Mouse (Mus musculus): Measurements from ENCODE around the gene Pik3ca. TPM values are rescaled to one million over a fixed set of nuclear protein-coding genes. Genes with fewer than 3 reads are reported as not detected.

The Pik3ca gene
- polyA plus RNA-seq, 1 experiment = 2.1 TPM

DNA sequence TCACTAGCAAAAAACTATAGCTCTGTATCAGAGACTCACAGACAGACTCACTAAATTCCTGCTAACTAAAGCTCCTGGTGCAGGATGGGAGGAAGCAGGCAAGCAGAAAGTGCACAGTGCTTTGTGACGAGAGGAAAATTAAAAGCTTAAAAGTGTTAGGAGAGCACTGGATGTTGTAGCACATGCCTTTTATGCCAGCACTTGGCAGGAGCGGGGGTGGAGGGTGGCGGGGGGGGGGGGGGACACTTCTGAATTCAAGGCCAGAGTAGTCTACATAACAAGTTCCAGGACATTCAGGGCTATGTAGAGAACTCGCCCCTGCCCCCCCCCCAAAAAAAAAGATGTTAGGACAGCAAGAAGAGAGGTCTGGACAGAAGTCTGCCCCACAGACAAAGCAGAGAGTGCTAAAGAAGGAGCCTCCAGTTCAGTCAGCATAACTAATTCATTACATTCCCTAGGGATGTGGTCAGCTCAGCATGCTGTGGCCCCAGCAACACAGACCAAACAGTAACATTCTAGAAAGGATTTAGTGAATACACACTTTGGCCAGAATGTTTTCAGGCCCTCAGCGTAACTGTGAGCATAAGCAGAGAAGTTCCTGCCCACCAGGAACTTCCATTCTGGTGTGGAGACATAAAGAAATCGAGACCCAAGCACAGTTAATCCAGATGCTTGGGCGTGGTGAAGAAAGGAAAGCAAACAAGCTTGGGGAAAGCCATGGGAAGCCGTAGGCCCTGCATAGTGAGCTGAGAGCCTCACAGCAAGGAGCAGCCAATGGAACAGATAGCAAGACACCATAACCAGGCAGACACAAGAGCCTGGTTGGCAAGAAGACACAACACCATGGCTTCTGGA lies 98.6 kb downstream of the Pik3ca start:
- no peak overlapping the region for H3K4me3 ChIP-seq (ENCODE audit: low read depth, low read length)
- H3K4me1 ChIP-seq (ENCODE audit: control insufficient read depth, insufficient read depth, insufficient read length, low read length) = no peaks in the 10 kb centered on the region
- peak overlapping the region; percentile 33; the same call in 1 of the 2 replicates for H3K27ac ChIP-seq (ENCODE audit: insufficient read depth, low read depth, low read length)
- no peaks in the 10 kb centered on the region for H3K36me3 ChIP-seq (ENCODE audit: control insufficient read depth, insufficient read depth, low read length)
- 58% methylated on average over 8 of the region's 8 CpGs for WGBS
- no peaks in the 10 kb centered on the region for H3K27me3 ChIP-seq (ENCODE audit: control insufficient read depth, insufficient read depth, low read length)
- no peak for TF ChIP-seq POLR2A (IDR thresholded peaks at IDR 0.05; ENCODE audit: low read depth, low read length)

DNA sequence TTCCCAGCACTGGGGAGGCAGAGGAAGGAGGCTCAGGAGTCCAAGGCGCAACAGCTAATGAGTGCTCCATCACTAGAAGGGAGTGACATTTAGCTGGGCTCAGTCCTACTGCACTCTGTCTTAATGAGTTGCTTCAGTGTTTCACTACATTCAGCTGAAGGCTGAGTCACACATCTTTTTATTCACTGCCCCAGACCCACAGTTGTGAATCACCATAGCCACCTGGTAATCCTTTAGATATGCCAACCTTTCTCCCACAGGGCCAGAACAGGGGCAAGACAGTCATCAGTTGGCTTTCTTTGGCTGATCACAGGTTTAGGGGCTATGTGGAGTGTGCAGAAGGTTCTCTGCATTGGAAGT lies 99.2 kb downstream of the Pik3ca start:
- Histone ChIP-seq H3K27ac (ENCODE audit: insufficient read depth, low read depth, low read length) (peak overlapping the region; percentile 33; the same call in 1 of the 2 replicates), H3K4me1 (ENCODE audit: control insufficient read depth, insufficient read depth, insufficient read length, low read length) (no peaks in the 10 kb centered on the region), H3K4me3 (ENCODE audit: low read depth, low read length) (no peak overlapping the region), H3K27me3 (ENCODE audit: control insufficient read depth, insufficient read depth, low read length) (no peaks in the 10 kb centered on the region), H3K36me3 (ENCODE audit: control insufficient read depth, insufficient read depth, low read length) (no peaks in the 10 kb centered on the region)
- TF ChIP-seq POLR2A (IDR thresholded peaks at IDR 0.05; ENCODE audit: low read depth, low read length) = no peak
- no peak for TF ChIP-seq CTCF (IDR thresholded peaks at IDR 0.05; ENCODE audit: extremely low read depth, insufficient read length, insufficient replicate concordance, low read depth, low read length)
- WGBS = 97% methylated on average over 1 of the region's 1 CpGs

DNA sequence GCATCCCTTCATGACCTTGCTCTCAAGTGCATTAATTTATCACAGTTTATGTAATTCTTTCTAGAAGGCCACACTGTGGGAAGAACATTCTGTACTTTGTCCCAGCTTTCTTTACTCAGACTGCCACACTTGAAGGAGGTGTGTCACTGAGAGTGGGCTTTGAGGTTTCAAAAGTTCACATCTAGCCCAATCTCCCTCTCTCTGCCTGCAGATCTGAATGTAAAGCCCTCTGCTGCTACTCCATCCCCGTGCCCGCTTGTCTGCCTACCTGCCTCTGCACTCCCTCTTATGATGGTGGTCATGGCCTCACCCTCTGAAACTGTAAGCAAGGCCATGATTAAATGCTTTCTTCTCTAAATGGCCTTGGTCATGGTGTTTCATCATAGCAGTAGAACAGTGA lies 102.9 kb downstream of the Pik3ca start:
- Histone ChIP-seq H3K27me3 (ENCODE audit: control insufficient read depth, insufficient read depth, low read length) (no peaks in the 10 kb centered on the region), H3K27ac (ENCODE audit: insufficient read depth, low read depth, low read length) (no peak overlapping the region), H3K36me3 (ENCODE audit: control insufficient read depth, insufficient read depth, low read length) (no peaks in the 10 kb centered on the region), H3K4me1 (ENCODE audit: control insufficient read depth, insufficient read depth, insufficient read length, low read length) (no peaks in the 10 kb centered on the region), H3K4me3 (ENCODE audit: low read depth, low read length) (no peak overlapping the region)
- no peak for TF ChIP-seq POLR2A (IDR thresholded peaks at IDR 0.05; ENCODE audit: low read depth, low read length)
- TF ChIP-seq CTCF (IDR thresholded peaks at IDR 0.05; ENCODE audit: extremely low read depth, insufficient read length, insufficient replicate concordance, low read depth, low read length) = no peak
- 92% methylated on average over 2 of the region's 2 CpGs for WGBS

DNA sequence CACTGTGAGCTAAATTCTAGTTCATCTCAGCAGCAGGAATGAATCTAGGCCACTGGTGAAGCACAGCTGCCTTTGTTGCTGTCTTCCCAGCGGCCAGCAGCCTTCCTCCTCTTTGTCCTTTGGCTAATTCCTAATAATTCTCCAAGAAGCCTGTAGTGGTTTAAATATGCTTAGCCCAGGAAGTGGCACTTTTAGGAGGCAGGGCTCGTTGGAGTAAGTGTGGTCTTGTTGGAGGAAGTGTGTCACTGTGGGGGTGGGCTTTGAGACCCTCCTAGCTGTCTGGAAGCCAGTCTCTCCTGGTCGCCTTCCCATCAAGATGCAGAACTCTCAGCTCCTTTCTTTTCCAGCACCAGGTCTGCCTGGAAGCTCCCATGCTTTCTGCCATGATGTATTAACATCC lies 108.4 kb downstream of the Pik3ca start:
- no peak overlapping the region for H3K27ac ChIP-seq (ENCODE audit: insufficient read depth, low read depth, low read length)
- WGBS = 85% methylated on average over 3 of the region's 3 CpGs
- H3K27me3 ChIP-seq (ENCODE audit: control insufficient read depth, insufficient read depth, low read length) = no peaks in the 10 kb centered on the region
- peaks cover 2% of the 10 kb centered on the region for H3K4me1 ChIP-seq (ENCODE audit: control insufficient read depth, insufficient read depth, insufficient read length, low read length)
- H3K36me3 ChIP-seq (ENCODE audit: control insufficient read depth, insufficient read depth, low read length) = no peaks in the 10 kb centered on the region
- no peak overlapping the region for H3K4me3 ChIP-seq (ENCODE audit: low read depth, low read length)
- TF ChIP-seq POLR2A (IDR thresholded peaks at IDR 0.05; ENCODE audit: low read depth, low read length) (no peak), CTCF (IDR thresholded peaks at IDR 0.05; ENCODE audit: extremely low read depth, insufficient read length, insufficient replicate concordance, low read depth, low read length) (no peak)

DNA sequence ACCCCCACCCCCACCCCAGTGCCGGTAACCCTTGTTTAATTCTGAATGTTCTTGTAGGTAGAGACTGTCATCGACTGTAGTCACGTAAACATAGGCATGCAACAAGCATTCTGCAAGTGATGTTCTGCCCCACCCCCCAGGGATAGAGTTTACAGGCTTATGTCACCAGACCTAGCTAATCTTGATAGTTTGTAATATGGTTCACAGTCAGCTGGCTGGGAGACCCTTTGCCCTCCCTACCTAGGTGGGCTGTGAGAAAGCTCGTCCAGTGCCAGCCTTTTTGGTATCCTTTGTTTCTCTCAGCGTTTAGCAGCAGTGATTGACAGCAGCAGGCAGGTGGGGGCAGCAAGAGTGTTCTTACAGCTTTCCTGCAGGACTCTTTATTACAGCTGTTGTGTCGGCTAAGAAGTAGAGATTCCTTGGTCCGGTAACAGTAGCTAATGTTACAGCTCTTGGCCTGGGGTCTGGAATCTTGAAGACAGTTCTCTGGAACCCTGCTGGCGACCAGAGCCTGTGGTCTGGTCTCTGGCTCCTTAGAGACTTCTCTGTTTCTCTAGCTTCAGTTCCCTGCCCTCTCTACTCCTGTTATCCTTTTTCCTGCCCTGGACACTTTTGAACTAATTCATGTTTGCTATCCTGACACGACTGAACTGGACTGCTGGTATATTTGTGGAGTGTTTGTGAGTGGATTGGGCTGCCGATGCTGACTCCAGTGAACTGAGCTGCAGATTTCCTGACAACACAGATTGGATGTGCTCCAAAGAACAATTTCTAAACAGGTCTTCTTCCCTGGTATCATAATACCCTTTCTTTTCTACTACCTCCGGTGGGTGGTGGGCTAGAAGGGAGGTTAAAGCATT lies 109.1 kb downstream of the Pik3ca start:
- Histone ChIP-seq H3K36me3 (ENCODE audit: control insufficient read depth, insufficient read depth, low read length) (no peaks in the 10 kb centered on the region), H3K27me3 (ENCODE audit: control insufficient read depth, insufficient read depth, low read length) (no peaks in the 10 kb centered on the region), H3K27ac (ENCODE audit: insufficient read depth, low read depth, low read length) (no peak overlapping the region), H3K4me1 (ENCODE audit: control insufficient read depth, insufficient read depth, insufficient read length, low read length) (peaks cover 4% of the 10 kb centered on the region), H3K4me3 (ENCODE audit: low read depth, low read length) (no peak overlapping the region)
- TF ChIP-seq POLR2A (IDR thresholded peaks at IDR 0.05; ENCODE audit: low read depth, low read length) = no peak
- TF ChIP-seq CTCF (IDR thresholded peaks at IDR 0.05; ENCODE audit: extremely low read depth, insufficient read length, insufficient replicate concordance, low read depth, low read length) = no peak
- WGBS = 74% methylated on average over 11 of the region's 11 CpGs

DNA sequence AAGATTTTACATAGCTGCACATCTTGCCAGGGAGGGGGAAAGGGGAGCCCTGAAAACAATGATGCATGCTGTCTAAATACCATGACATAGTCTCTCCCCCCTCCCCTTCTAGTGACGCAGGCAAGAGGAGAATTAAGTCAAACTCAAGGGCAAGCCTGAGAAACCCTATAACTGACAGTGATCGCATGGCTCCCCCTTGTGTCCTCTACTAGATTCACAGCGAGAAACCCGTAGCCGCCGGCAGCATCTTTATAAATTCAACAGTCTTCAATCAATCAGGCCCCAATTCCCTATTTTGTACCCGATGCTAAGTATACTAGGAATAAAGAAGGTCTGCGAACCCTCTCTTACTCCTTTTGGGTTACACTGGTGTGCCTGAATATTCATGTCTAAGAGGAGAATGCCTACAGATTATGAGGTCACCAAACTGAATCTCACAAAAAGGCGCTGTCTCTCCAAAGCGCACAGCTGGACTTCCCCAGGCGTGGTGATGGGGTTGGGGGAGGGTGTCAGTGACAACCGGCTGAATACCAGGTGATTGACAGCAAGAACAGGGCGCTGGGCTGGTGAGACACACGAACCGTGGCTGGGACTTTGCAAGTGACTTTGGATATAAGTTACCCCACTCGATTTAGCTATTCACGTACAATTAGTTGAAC lies 111.3 kb downstream of the Pik3ca start:
- Histone ChIP-seq H3K27me3 (ENCODE audit: control insufficient read depth, insufficient read depth, low read length) (no peaks in the 10 kb centered on the region), H3K36me3 (ENCODE audit: control insufficient read depth, insufficient read depth, low read length) (no peaks in the 10 kb centered on the region), H3K4me1 (ENCODE audit: control insufficient read depth, insufficient read depth, insufficient read length, low read length) (peaks cover 4% of the 10 kb centered on the region), H3K4me3 (ENCODE audit: low read depth, low read length) (no peak overlapping the region), H3K27ac (ENCODE audit: insufficient read depth, low read depth, low read length) (no peak overlapping the region)
- 3% methylated on average over 17 of the region's 17 CpGs for WGBS
- TF ChIP-seq CTCF (IDR thresholded peaks at IDR 0.05; ENCODE audit: extremely low read depth, insufficient read length, insufficient replicate concordance, low read depth, low read length) (peak; percentile 84; the same call in 1 of the 2 replicates), POLR2A (IDR thresholded peaks at IDR 0.05; ENCODE audit: low read depth, low read length) (no peak)
